Mouse (Mus musculus): ENCODE measurements around the gene Galnt10. TPM values are rescaled to one million over a fixed set of nuclear protein-coding genes. Genes with fewer than 3 reads are reported as not detected.

Gene Galnt10
- total and polyA plus RNA-seq, 3 experiments = 0.07 to 0.85 TPM; not detected in 1

DNA sequence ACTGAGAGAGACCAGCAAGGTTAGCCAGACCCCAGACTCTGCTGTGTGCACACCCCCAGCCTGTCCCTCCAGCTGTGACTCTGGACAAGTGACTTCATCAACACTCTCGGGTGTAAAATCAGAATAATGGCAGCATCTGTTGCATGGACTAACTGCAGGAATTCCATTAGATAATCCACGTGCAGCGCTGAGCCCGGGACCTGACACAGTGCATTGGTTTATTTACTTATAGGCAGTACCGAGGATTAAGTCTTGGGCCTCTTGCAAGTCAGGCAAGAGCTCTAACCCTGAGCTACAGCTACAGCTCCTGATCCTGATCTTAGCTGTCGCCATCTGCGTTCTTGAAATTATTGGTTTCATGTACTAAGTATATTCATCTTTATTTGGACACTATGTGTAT, 37.3 kb downstream of the Galnt10 start:
- Histone ChIP-seq H3K4me1 (ENCODE audit: control insufficient read depth in 1 of 2, insufficient read depth in 2 of 2) (0 out of 4 replicates have a peak, but pooled peaks cover 0 to 2% of the 10 kb centered on the region in 2 experiments), H3K27me3 (replicated peaks) (peaks cover 92% of the 10 kb centered on the region), H3K36me3 (replicated peaks in 1 of 2; ENCODE audit: control insufficient read depth in 1 of 2, insufficient read depth in 1 of 2, low read length in 1 of 2) (no peaks in the 10 kb centered on the region), H3K4me2 (ENCODE audit: insufficient read depth, low read depth, poor library complexity, severe bottlenecking) (no peak overlapping the region), H3K9me3 (replicated peaks; ENCODE audit: low read length) (peaks cover 3% of the 10 kb centered on the region), H3K9ac (ENCODE audit: insufficient read depth, low read depth) (no peak overlapping the region), H3K27ac (ENCODE audit: insufficient read depth, low read depth) (no peak overlapping the region), H3K79me2 (replicated peaks; ENCODE audit: control insufficient read depth, extremely low read depth, insufficient read depth, poor library complexity, severe bottlenecking) (no peaks in the 10 kb centered on the region), H3K4me3 (replicated peaks in 1 of 3; ENCODE audit: low read depth in 2 of 3, low read length in 2 of 3, poor library complexity in 1 of 3) (no peak overlapping the region)
- no peak for DNase-seq (ENCODE audit: extremely low read depth)
- in situ Hi-C loops (cut with MboI; ENCODE audit: low pct_ligation_motif_present, low pct_unique_long_range_greater_than_20kb, low sequenced_read_pairs) (no loop called here), dilution Hi-C loops (cut with MboI; ENCODE audit: extremely low pct_ligation_motif_present, extremely low pct_unique_long_range_greater_than_20kb, low sequenced_read_pairs) (no loop called here)
- TF ChIP-seq UBTF (IDR thresholded peaks at IDR 0.05; ENCODE audit: low read depth, low read length) = no peak
- no peak for TF ChIP-seq ZKSCAN1 (IDR thresholded peaks at IDR 0.05; ENCODE audit: borderline replicate concordance, low read depth, low read length)
- no peak for TF ChIP-seq MEF2A (IDR thresholded peaks at IDR 0.05; ENCODE audit: borderline replicate concordance, low read depth, low read length)
- no peak for TF ChIP-seq RAD21 (IDR thresholded peaks at IDR 0.05; ENCODE audit: low read depth, low read length)
- no peak for TF ChIP-seq CTCF (conservative IDR thresholded peaks at IDR 0.05 in 1 of 2, IDR thresholded peaks at IDR 0.05 in 1 of 2; ENCODE audit: low read depth in 2 of 2, low read length in 2 of 2)
- no peak for TF ChIP-seq NELFE (IDR thresholded peaks at IDR 0.05; ENCODE audit: low read depth, low read length)
- no peak for TF ChIP-seq JUND (conservative IDR thresholded peaks at IDR 0.05; ENCODE audit: low read depth, low read length)
- no peak for TF ChIP-seq JUN (IDR thresholded peaks at IDR 0.05; ENCODE audit: insufficient read depth, low read depth, low read length)
- no peak for TF ChIP-seq ETS1 (conservative IDR thresholded peaks at IDR 0.05; ENCODE audit: low read depth, low read length)
- no peak for TF ChIP-seq USF1 (IDR thresholded peaks at IDR 0.05; ENCODE audit: low read depth, low read length)
- no peak for TF ChIP-seq POLR2AphosphoS2 (IDR thresholded peaks at IDR 0.05; ENCODE audit: low read depth, low read length)
- no peak for TF ChIP-seq SMC3 (IDR thresholded peaks at IDR 0.05; ENCODE audit: low read depth, low read length)
- TF ChIP-seq BHLHE40 (IDR thresholded peaks at IDR 0.05; ENCODE audit: low read depth, low read length) = no peak

DNA sequence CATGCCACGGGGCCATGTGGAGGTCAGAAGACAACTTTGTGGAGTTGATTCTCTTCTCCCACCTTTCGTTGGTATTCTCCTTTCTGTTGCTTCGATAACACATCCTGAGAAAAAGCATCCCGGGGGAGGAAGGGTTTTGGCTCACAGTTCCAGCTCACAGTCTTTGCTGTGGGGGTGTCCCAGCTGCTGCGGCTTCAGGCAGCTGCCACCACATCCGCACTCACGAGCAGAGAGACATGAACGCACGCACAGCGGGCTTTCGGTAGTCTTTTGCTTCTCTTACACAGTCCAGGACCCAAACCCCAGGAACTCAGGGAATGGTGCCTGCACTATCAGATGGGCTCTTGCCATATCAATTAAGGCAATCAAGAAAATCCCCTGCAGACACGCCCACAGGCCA, 37.9 kb downstream of the Galnt10 start:
- no peak for DNase-seq (ENCODE audit: extremely low read depth)
- no peak overlapping the region for H3K4me3 ChIP-seq (replicated peaks in 1 of 3; ENCODE audit: low read depth in 2 of 3, low read length in 2 of 3, poor library complexity in 1 of 3)
- H3K79me2 ChIP-seq (replicated peaks; ENCODE audit: control insufficient read depth, extremely low read depth, insufficient read depth, poor library complexity, severe bottlenecking) = no peaks in the 10 kb centered on the region
- no peak overlapping the region for H3K4me2 ChIP-seq (ENCODE audit: insufficient read depth, low read depth, poor library complexity, severe bottlenecking)
- TF ChIP-seq MAFK (IDR thresholded peaks at IDR 0.05; ENCODE audit: insufficient replicate concordance, low read length) = no peak
- no peak for TF ChIP-seq ZKSCAN1 (IDR thresholded peaks at IDR 0.05; ENCODE audit: borderline replicate concordance, low read depth, low read length)
- TF ChIP-seq RAD21 (IDR thresholded peaks at IDR 0.05; ENCODE audit: low read depth, low read length) = no peak
- TF ChIP-seq TBP (conservative IDR thresholded peaks at IDR 0.05; ENCODE audit: low read depth, low read length) = no peak
- no peak for TF ChIP-seq IRF4 (IDR thresholded peaks at IDR 0.05; ENCODE audit: low read depth, low read length)
- no peak for TF ChIP-seq MAZ (IDR thresholded peaks at IDR 0.05; ENCODE audit: low read depth, low read length)
- TF ChIP-seq CTCF (conservative IDR thresholded peaks at IDR 0.05 in 1 of 2, IDR thresholded peaks at IDR 0.05 in 1 of 2; ENCODE audit: low read depth in 2 of 2, low read length in 2 of 2) = no peak
- TF ChIP-seq MXI1 (IDR thresholded peaks at IDR 0.05; ENCODE audit: low read depth, low read length) = no peak
- no peak for TF ChIP-seq HCFC1 (IDR thresholded peaks at IDR 0.05; ENCODE audit: low read depth, low read length)
- TF ChIP-seq MEF2A (IDR thresholded peaks at IDR 0.05; ENCODE audit: borderline replicate concordance, low read depth, low read length) = no peak
- TF ChIP-seq PAX5 (IDR thresholded peaks at IDR 0.05; ENCODE audit: low read length) = no peak
- no peak for TF ChIP-seq NRF1 (IDR thresholded peaks at IDR 0.05; ENCODE audit: low read depth, low read length)
- in situ Hi-C loops (cut with MboI; ENCODE audit: low pct_ligation_motif_present, low pct_unique_long_range_greater_than_20kb, low sequenced_read_pairs) = no loop called here
- no peaks in the 10 kb centered on the region for H3K36me3 ChIP-seq (replicated peaks in 1 of 2; ENCODE audit: control insufficient read depth in 1 of 2, insufficient read depth in 1 of 2, low read length in 1 of 2)
- no peak overlapping the region for H3K27ac ChIP-seq (ENCODE audit: insufficient read depth, low read depth)
- H3K9me3 ChIP-seq (replicated peaks; ENCODE audit: low read length) = peaks cover 3% of the 10 kb centered on the region
- H3K4me1 ChIP-seq (ENCODE audit: control insufficient read depth in 1 of 2, insufficient read depth in 2 of 2) = 0 out of 4 replicates have a peak, but pooled peaks cover 0 to 2% of the 10 kb centered on the region in 2 experiments
- dilution Hi-C loops (cut with MboI; ENCODE audit: extremely low pct_ligation_motif_present, extremely low pct_unique_long_range_greater_than_20kb, low sequenced_read_pairs) = no loop called here
- H3K27me3 ChIP-seq (replicated peaks) = peaks cover 92% of the 10 kb centered on the region
- H3K9ac ChIP-seq (ENCODE audit: insufficient read depth, low read depth) = no peak overlapping the region
